Mouse (Mus musculus): Measurements from ENCODE around the gene Olfr93. TPM values are rescaled to one million over a fixed set of nuclear protein-coding genes. Genes with fewer than 3 reads are reported as not detected.
"Not testable (repeated sequence)": the region's sequence is repeated elsewhere in the genome, so short reads cannot be mapped to it uniquely, and the experiment has no call there.

The Olfr93 gene
- not detected for total RNA-seq (2021)

GRCm38 (mm10) chr17:37161394-37161793 lies at the start of gene Olfr93:
Olfr93 (minus strand) TSS chr17:37161494.
- no peak for DNase-seq (ENCODE audit: extremely low spot score in 1 of 2, low spot score in 2 of 2)
- intact Hi-C loops (cut with DNase I), result no loop called here

GRCm38 (mm10) chr17:37203917-37204236 lies 42.6 kb upstream of the Olfr93 start:
- intact Hi-C loops (cut with DNase I), result loop anchor here (2.0 to 5.0 kb wide), 2 partner anchors 121 to 312 kb away; partner anchors contain the start of gene Trim40
- DNase-seq (ENCODE audit: extremely low spot score in 1 of 2, low spot score in 2 of 2), result no peak

- DNase-seq (ENCODE audit: extremely low spot score in 1 of 2, low spot score in 2 of 2), result peak; percentile 79 to 87
- intact Hi-C loops (cut with DNase I), result loop anchor here (2.0 to 5.0 kb wide), 2 partner anchors 121 to 311 kb away; partner anchors contain the start of gene Trim40
Observed at GRCm38 (mm10) chr17:37203206-37203916, 42.1 kb upstream of the Olfr93 start.

GRCm38 (mm10) chr17:37200894-37201293 lies 39.6 kb upstream of the Olfr93 start, which contains the start of gene Olfr94:
Olfr94 (minus strand) TSS chr17:37200994.
- intact Hi-C loops (cut with DNase I), result loop anchor here (5.0 kb wide), 1 partner anchor 309 kb away; the partner anchor contains the start of gene Trim40
- no peak for DNase-seq (ENCODE audit: extremely low spot score in 1 of 2, low spot score in 2 of 2)

DNA sequence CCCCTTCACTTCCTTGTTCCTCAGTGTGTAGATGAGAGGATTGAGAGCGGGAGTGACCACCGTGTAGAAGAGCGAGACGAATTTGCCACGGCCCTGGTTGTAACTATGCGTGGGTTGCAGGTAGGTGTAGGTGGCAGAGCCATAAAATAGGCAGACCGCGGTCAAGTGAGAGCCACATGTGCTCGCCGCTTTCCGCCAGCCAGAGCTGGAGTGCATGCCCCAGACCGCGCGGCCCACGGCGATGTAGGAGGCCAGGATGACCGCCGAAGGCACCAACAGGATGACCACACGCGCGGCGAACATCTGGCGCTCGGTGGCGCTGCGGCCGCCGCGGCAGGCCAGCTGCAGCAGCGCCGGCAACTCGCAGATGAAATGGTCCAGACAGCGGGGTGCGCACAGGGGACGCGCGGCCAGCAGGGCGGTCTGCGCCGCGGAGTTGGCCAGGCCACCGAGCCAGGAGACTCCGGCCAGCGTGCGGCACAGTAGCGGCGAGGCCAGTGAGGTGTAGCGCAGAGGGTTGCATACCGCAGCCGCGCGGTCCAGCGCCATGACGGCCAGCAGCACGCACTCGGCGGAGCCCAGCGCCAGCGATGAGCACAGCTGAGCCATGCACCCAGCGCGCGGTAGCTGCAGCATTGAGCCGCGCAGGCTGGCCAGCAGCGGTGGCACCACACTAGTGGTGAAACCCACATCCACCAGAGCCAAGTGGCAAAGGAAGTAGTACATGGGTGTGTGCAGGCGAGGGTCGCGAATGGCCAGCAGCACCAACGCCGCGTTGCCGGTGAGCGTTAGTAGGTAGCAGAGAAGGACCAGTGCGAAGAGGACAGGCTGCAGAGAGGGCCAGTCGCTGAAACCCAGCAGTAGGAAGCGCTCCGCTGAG lies 35.8 kb upstream of the Olfr93 start:
- intact Hi-C loops (cut with DNase I), result no loop called here
- peak in 1 of 2 experiments; percentile 52 for DNase-seq (ENCODE audit: extremely low spot score in 1 of 2, low spot score in 2 of 2)

DNA sequence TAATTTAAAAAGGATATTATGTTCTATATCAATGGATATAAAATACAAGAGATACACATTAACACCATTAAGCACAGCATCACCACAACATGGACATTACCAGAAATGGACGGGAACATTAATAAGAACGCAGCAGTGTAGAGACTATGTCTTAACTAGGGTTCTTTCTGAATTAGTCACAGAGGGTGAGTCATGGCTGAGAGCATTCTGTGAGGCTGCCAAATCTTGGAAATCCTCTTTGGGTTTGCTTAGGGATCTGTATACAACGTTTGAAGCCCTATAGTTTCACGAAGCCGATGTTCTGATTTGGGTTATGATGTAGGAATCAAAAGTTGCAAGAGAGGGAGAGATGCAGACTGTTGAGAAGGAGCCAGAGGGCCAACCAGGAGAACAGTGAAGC lies 33.5 kb upstream of the Olfr93 start:
- DNase-seq (ENCODE audit: extremely low spot score in 1 of 2, low spot score in 2 of 2), result no peak
- intact Hi-C loops (cut with DNase I), result no loop called here

DNA sequence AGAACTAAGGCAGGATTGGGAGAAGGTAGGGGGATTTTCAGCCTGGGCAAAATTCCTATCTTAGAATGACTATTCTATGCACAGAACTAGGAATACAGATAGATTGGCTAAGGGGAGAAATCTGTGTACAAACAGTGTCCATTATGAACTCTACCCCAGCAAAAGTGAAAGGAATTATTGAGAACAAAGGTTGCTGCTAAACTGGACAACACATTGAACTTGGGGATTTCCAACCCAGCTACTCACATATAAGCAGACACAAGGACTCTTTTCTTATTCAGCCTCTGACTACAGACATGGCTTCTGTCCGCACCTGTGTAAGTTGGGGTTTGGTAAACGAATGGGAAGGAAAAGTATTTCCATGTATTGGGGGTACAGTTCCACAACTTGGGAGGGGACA lies 32.4 kb upstream of the Olfr93 start, which contains the start of gene Ubd:
Gene Ubd (plus strand): TSS at position 237 of the 400 bp plus-strand sequence.
- DNase-seq (ENCODE audit: extremely low spot score in 1 of 2, low spot score in 2 of 2), result no peak
- intact Hi-C loops (cut with DNase I), result no loop called here

DNA sequence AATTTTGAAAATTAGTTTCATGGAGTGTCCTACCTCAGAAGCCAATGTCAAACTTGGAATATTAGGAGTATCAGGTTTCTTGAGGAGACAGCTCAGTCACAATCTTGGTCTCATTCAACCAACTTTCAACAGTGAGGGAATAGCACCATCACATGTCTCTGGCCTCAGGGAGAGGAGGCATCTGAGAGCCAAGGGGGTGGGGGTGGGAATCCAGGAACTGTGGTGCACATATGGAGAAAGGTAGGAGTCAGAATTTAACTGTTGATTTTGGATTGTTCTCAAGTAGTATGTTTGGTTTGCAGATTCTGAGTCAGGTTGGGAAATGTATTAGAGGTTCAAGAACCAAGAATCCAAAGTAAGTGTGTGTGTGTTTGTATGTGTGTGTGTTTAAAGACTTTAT lies 31.7 kb upstream of the Olfr93 start:
- no peak for DNase-seq (ENCODE audit: extremely low spot score in 1 of 2, low spot score in 2 of 2)

GRCm38 (mm10) chr17:37190711-37191110 lies 29.4 kb upstream of the Olfr93 start:
- intact Hi-C loops (cut with DNase I), result no loop called here

More for the DNA sequence above, 31.7 kb upstream of the Olfr93 start:
- intact Hi-C loops (cut with DNase I), result no loop called here

GRCm38 (mm10) chr17:37185474-37185873 lies 24.2 kb upstream of the Olfr93 start:
- intact Hi-C loops (cut with DNase I), result no loop called here
- DNase-seq (ENCODE audit: extremely low spot score in 1 of 2, low spot score in 2 of 2), result no peak

More at GRCm38 (mm10) chr17:37190711-37191110, 29.4 kb upstream of the Olfr93 start:
- no peak for DNase-seq (ENCODE audit: extremely low spot score in 1 of 2, low spot score in 2 of 2)

- intact Hi-C loops (cut with DNase I); DNase-seq (ENCODE audit: extremely low spot score in 1 of 2, low spot score in 2 of 2): not testable (repeated sequence)
Observed at GRCm38 (mm10) chr17:37131366-37131765, 29.9 kb downstream of the Olfr93 start.

GRCm38 (mm10) chr17:37119988-37120387 lies 41.3 kb downstream of the Olfr93 start, which contains the start of gene Olfr92:
Olfr92 (minus strand) TSS chr17:37120088.
- intact Hi-C loops (cut with DNase I), result no loop called here
- no peak for DNase-seq (ENCODE audit: extremely low spot score in 1 of 2, low spot score in 2 of 2)

- intact Hi-C loops (cut with DNase I), result no loop called here
- DNase-seq (ENCODE audit: extremely low spot score in 1 of 2, low spot score in 2 of 2), result no peak
Observed at GRCm38 (mm10) chr17:37098178-37098577, 63.1 kb downstream of the Olfr93 start, which contains the start of gene Olfr91. Olfr91 (minus strand) TSS chr17:37098278.

- no peak for DNase-seq (ENCODE audit: extremely low spot score in 1 of 2, low spot score in 2 of 2)
- intact Hi-C loops (cut with DNase I), result no loop called here
Observed at GRCm38 (mm10) chr17:37093289-37093688, 68.0 kb downstream of the Olfr93 start.

- intact Hi-C loops (cut with DNase I), result no loop called here
- DNase-seq (ENCODE audit: extremely low spot score in 1 of 2, low spot score in 2 of 2), result no peak
Observed at GRCm38 (mm10) chr17:37092198-37092597, 69.1 kb downstream of the Olfr93 start.

Other genes with a start within 250 kb of the Olfr93 start
- gene Rnf39, start 218.6 kb downstream of the Olfr93 start, total RNA-seq (2021), result 1 to 10 TPM; 1.3 to 2.6 TPM
- gene Ppp1r11, start 209.8 kb downstream of the Olfr93 start, total RNA-seq (2021), result 10 to 100 TPM; 89.7 to 90.6 TPM
- 10 to 100 TPM; 25.3 to 27.8 TPM for gene Znrd1, start 202.9 kb downstream of the Olfr93 start, total RNA-seq (2021)
- gene Znrd1as, start 202.9 kb downstream of the Olfr93 start, total RNA-seq (2021), result 1 to 10 TPM; 2.8 to 3.5 TPM
- gene 2410137M14Rik, start 180.3 kb downstream of the Olfr93 start, total RNA-seq (2021), result under 1 TPM in 1 of 2 experiments, not detected in 1; 0.87 TPM
- 1 to 10 TPM; 3.6 to 3.9 TPM for gene H2-M5, start 172.0 kb downstream of the Olfr93 start, total RNA-seq (2021)
- gene Zfp57, start 160.3 kb downstream of the Olfr93 start, total RNA-seq (2021), result 10 to 100 TPM; 68.8 to 72.1 TPM
- gene Mog, start 138.1 kb downstream of the Olfr93 start, total RNA-seq (2021), result 10 to 100 TPM in 1 of 2 experiments, 1 to 10 TPM in 1; 3.7 to 11.2 TPM
- 100 to 1,000 TPM; 579 to 604 TPM for gene Gabbr1, start 115.5 kb downstream of the Olfr93 start, total RNA-seq (2021)
- gene Olfr90, start 73.0 kb downstream of the Olfr93 start, total RNA-seq (2021), result not detected
- not detected for gene Olfr91, start 63.2 kb downstream of the Olfr93 start, total RNA-seq (2021)
- gene Olfr92, start 41.4 kb downstream of the Olfr93 start, total RNA-seq (2021), result not detected
- not detected for gene Ubd, start 32.4 kb upstream of the Olfr93 start, total RNA-seq (2021)
- gene Olfr94, start 39.5 kb upstream of the Olfr93 start, total RNA-seq (2021), result not detected
- gene Olfr95, start 51.6 kb upstream of the Olfr93 start, total RNA-seq (2021), result not detected
- not detected for gene Olfr96, start 58.7 kb upstream of the Olfr93 start, total RNA-seq (2021)
- not detected for gene Olfr97, start 75.8 kb upstream of the Olfr93 start, total RNA-seq (2021)
- gene Olfr98, start 102.3 kb upstream of the Olfr93 start, total RNA-seq (2021), result not detected
- 1 to 10 TPM; 2.7 to 3.1 TPM for gene H2-M3, start 108.7 kb upstream of the Olfr93 start, total RNA-seq (2021)
- gene Olfr99, start 122.0 kb upstream of the Olfr93 start, total RNA-seq (2021), result not detected
- not detected for gene Olfr101, start 142.8 kb upstream of the Olfr93 start, total RNA-seq (2021)
- gene Olfr102, start 155.6 kb upstream of the Olfr93 start, total RNA-seq (2021), result not detected
- gene Olfr103, start 178.2 kb upstream of the Olfr93 start, total RNA-seq (2021), result not detected
- not detected for gene Olfr104-ps, start 198.1 kb upstream of the Olfr93 start, total RNA-seq (2021)
- gene Olfr105-ps, start 217.5 kb upstream of the Olfr93 start, total RNA-seq (2021), result not detected
- gene Olfr106-ps, start 228.9 kb upstream of the Olfr93 start, total RNA-seq (2021), result not detected
- gene Olfr107, start 237.7 kb upstream of the Olfr93 start, total RNA-seq (2021), result under 1 TPM in 1 of 2 experiments, not detected in 1; 0.11 TPM

Measured in left cerebral cortex, postnatal 10 days (tissue).